Comparison of ENCODE assay signal across 8 mouse cellular contexts in the genomic region with DNA sequence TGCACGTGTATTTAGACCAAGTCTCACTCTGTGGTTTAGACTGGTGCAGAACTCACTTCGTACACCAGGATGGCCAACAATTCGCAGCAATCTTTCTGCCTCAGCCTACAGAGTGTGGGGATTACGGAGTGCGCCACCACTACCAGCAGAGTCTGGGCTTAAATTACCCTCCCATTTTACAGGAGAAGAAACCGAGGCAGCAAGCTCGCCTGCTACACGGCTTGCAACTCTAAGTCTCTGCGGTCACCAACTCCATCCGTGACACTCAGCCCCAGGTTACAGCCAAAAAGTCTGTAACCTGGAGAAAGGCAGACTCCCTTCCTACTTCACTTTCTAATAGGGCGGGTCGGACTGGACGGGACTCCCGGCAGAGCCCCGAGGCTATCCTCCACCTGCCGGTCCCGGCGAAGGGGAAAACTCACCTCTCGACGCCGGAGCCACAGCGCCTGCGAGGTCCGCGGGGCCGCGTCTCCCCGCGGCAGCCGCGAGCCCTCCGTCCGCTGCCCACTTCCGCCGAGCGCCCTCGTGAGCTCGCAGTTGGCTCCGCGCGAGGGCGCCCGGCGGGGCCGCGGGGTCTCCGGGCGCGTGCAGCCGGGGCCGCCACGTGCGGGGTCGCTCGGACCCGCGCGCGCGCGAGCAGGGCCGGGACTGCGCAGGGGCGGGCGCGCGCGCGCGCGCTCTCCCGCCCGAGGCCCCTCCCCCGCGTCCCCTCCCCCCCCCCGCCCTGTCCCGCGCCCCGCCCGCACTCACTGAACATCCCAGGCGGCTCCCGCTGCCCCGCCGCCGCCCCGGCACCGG. TPM values are rescaled to one million over a fixed set of nuclear protein-coding genes. Genes with fewer than 3 reads are reported as not detected.
DNase-seq lines count a peak whose midpoint lies in the region; ATAC-seq lines count a peak whose summit lies in the region.

No protein-coding gene starts in this region.

- no peaks in the 10 kb centered on the region for H3K9me3 ChIP-seq in embryonic facial prominence, embryonic 11.5 days (replicated peaks; ENCODE audit: control insufficient read depth, low read length)
- H3K9me3 ChIP-seq in heart, embryonic 15.5 days (replicated peaks): no peaks in the 10 kb centered on the region

- 0 out of 2 replicates have a peak, but pooled peaks cover 3% of the 10 kb centered on the region for H3K4me1 ChIP-seq in embryonic facial prominence, embryonic 11.5 days (ENCODE audit: control insufficient read depth, insufficient read depth, low read length)
- peaks cover 29% of the 10 kb centered on the region for H3K4me1 ChIP-seq in heart, embryonic 15.5 days (replicated peaks)

- H3K27ac ChIP-seq in embryonic facial prominence, embryonic 11.5 days (replicated peaks; ENCODE audit: low read depth, low read length): peak overlapping the region; percentile 85
- peak overlapping the region; percentile 88 for H3K27ac ChIP-seq in heart, embryonic 15.5 days

- peak overlapping the region; percentile 79 for H3K4me3 ChIP-seq in embryonic facial prominence, embryonic 11.5 days (ENCODE audit: low read depth, low read length)
- H3K4me3 ChIP-seq in heart, embryonic 15.5 days: peak overlapping the region; percentile 65

- under 1% methylated on average over 39 of the region's 87 CpGs for WGBS in embryonic facial prominence, embryonic 11.5 days
- 1% methylated on average over 54 of the region's 87 CpGs for WGBS in heart, embryonic 15.5 days

- no peaks in the 10 kb centered on the region; the same call in 1 of the 2 replicates for H3K36me3 ChIP-seq in embryonic facial prominence, embryonic 11.5 days (replicated peaks; ENCODE audit: control insufficient read depth, insufficient read depth, low read depth, low read length)
- H3K36me3 ChIP-seq in heart, embryonic 15.5 days: peaks cover 3% of the 10 kb centered on the region

- no peaks in the 10 kb centered on the region for H3K27me3 ChIP-seq in embryonic facial prominence, embryonic 11.5 days (ENCODE audit: control insufficient read depth, insufficient read depth, low read length)
- H3K27me3 ChIP-seq in heart, embryonic 15.5 days: no peaks in the 10 kb centered on the region

- peak overlapping the region; percentile 80 for H3K9ac ChIP-seq in embryonic facial prominence, embryonic 11.5 days (replicated peaks; ENCODE audit: low read length)
- peak overlapping the region; percentile 69 for H3K9ac ChIP-seq in heart, embryonic 15.5 days

- DNase-seq in 416B (ENCODE audit: low read depth): peak; percentile 73
- peak; percentile 95 for DNase-seq in MN1 (ENCODE audit: low spot score)
- peak; percentile 84 for DNase-seq in embryonic facial prominence, embryonic 11.5 days (ENCODE audit: low spot score)
- peak; percentile 6 to 84 for DNase-seq in kidney, postnatal 25 days
- DNase-seq in lung, postnatal 36 days: peak; percentile 52
- DNase-seq in retina, adult 2 months (ENCODE audit: low read depth, low spot score): peak; percentile 36
- DNase-seq in urinary bladder, postnatal 14 days (ENCODE audit: low spot score): peak; percentile 57

- peak overlapping the region; percentile 57 for H3K4me2 ChIP-seq in embryonic facial prominence, embryonic 11.5 days (ENCODE audit: low read depth, low read length)
- peak overlapping the region; percentile 80 for H3K4me2 ChIP-seq in heart, embryonic 15.5 days

- peak; percentile 85 for ATAC-seq in embryonic facial prominence, embryonic 11.5 days (replicated peaks; ENCODE audit: insufficient number of reproducible peaks, low FRiP score, low TSS enrichment, low read depth)
- ATAC-seq in heart, embryonic 15.5 days (replicated peaks; ENCODE audit: insufficient number of reproducible peaks, insufficient read depth, low FRiP score, low read depth): peak; percentile 84

RNA-seq across cellular contexts. Expression of a gene that starts 0.6 kb away (rescaled TPM):
- polyA plus RNA-seq in embryonic facial prominence, embryonic 11.5 days (2014; fragmentation: Nextera tagmentation; extraction: Ambion mirVana): 45.1 TPM in 2 replicates
- 20.3 and 28.9 TPM in 2 replicates for polyA plus RNA-seq in heart, embryonic 15.5 days (2015; fragmentation: Nextera tagmentation; extraction: Ambion mirVana)

RNA-seq across cellular contexts. Expression of a gene that starts 0.7 kb away (rescaled TPM):
- 6.7 and 7.2 TPM in 2 replicates for polyA plus RNA-seq in embryonic facial prominence, embryonic 11.5 days (2014; fragmentation: Nextera tagmentation; extraction: Ambion mirVana)
- polyA plus RNA-seq in heart, embryonic 15.5 days (2015; fragmentation: Nextera tagmentation; extraction: Ambion mirVana): 2.3 and 3.5 TPM in 2 replicates

RNA-seq across cellular contexts. Expression of a gene that starts 37.7 kb away (rescaled TPM):
- polyA plus RNA-seq in embryonic facial prominence, embryonic 11.5 days (2014; fragmentation: Nextera tagmentation; extraction: Ambion mirVana): 18.8 TPM in 2 replicates
- polyA plus RNA-seq in heart, embryonic 15.5 days (2015; fragmentation: Nextera tagmentation; extraction: Ambion mirVana): 17.1 and 20.6 TPM in 2 replicates

Comparison
In these comparisons a context has a peak if more than half of its experiments do, and no peak if none do; other contexts are left out.
1. Peak in every context shown above with its lines: DNase-seq, ATAC-seq, H3K4me3 ChIP-seq and H3K27ac ChIP-seq.
2. DNase-seq: peak in every context shown above with its lines; median percentile 95 in MN1; 84 in embryonic facial prominence, embryonic 11.5 days; 73 in 416B; 57 in urinary bladder, postnatal 14 days; 52 in lung, postnatal 36 days; 45 in kidney, postnatal 25 days; 36 in retina, adult 2 months.